ENCODE assay signal across 8 mouse cellular contexts in the genomic region with DNA sequence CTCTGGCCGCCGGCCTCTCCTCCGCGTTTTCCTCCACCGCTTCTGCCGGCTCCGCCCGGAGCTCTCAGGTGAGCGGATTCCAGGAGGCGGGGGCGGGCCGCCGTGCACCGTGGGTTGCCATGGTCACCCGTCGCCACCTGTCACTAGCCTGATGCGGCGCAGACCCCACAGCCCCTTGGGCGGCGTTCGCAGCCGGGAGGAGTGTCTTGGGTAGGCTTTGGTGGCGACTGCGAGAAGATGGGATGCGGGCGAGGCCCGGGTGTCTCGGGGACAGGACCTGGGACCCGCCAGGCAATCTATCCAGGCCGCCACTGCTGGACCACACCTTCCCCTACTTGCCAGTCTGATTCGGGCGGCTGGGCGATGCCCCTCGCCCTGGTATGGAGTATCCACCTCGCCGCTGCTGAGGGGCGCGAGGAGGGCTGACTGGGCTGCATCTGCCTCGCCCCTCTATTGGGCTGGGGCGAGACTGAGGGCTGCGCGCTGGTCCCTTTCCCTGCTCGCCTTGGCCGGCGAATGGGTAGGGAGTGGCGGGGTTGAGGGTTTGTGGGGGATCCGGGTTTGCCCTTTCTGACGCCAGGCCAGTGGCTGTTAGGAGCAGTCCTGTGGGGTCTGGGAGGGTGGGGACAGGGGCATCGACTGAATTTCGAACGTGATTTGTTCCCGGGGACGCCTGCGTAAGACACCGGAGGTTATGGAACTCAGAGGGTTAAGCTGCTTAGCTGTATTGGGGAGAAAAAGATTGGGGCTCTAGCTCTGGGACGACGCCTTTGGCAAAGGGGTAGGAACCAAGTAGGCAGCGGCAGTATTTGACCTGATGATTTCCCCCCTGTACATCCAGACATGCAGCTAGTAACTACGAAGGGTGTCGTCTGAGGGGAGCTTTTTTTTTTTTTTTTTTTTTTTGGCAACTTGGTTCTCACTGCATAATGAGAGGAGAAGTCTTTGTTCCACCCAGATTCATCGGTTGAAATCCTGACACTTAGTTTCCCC. TPM values are rescaled to one million over a fixed set of nuclear protein-coding genes. Genes with fewer than 3 reads are reported as not detected.
DNase-seq lines count a peak whose midpoint lies in the region; ATAC-seq and TF ChIP-seq lines count a peak whose summit lies in the region.

No protein-coding gene starts in this region.

- TF ChIP-seq EP300 in liver, embryonic 14.5 days (IDR thresholded peaks at IDR 0.05; ENCODE audit: low read depth) = no peak

- peak; percentile 81 for ATAC-seq in forebrain, embryonic 13.5 days
- no peak; the same call in 1 of the 2 replicates for ATAC-seq in liver, embryonic 14.5 days (ENCODE audit: insufficient read depth)

- DNase-seq in liver, adult 2 months (ENCODE audit: extremely low read depth, low read depth, low spot score) = no peak
- DNase-seq in liver = no peak
- peak; percentile 65 for DNase-seq in brain, embryonic 14.5 days (ENCODE audit: low read depth)
- DNase-seq in liver, embryonic 14.5 days (ENCODE audit: low read depth in 3 of 3, low spot score in 3 of 3) = no peak
- peak; percentile 13 for DNase-seq in splenic B cell, adult 2 months (ENCODE audit: low read depth, low spot score)
- no peak for DNase-seq in T-cell, adult 2 months (ENCODE audit: low spot score)
- no peak for DNase-seq in spleen, postnatal 36 days (ENCODE audit: low spot score in 2 of 2)

- TF ChIP-seq CTCF in liver, adult 2 months (IDR thresholded peaks at IDR 0.05; ENCODE audit: low read depth, low read length) = no peak
- no peak for TF ChIP-seq CTCF in brain, embryonic 14.5 days (IDR thresholded peaks at IDR 0.05; ENCODE audit: borderline replicate concordance, extremely low read depth, insufficient read depth, insufficient read length)
- no peak for TF ChIP-seq CTCF in liver, embryonic 14.5 days (IDR thresholded peaks at IDR 0.05; ENCODE audit: low read depth)

- peak overlapping the region; percentile 21 for H3K9ac ChIP-seq in liver, adult 2 months (ENCODE audit: low read depth, low read length)
- peak overlapping the region; percentile 94 for H3K9ac ChIP-seq in forebrain, embryonic 13.5 days
- H3K9ac ChIP-seq in liver, embryonic 14.5 days (replicated peaks) = peak overlapping the region; percentile 58

- peaks cover 6% of the 10 kb centered on the region; the same call in 1 of the 2 replicates for H3K4me1 ChIP-seq in liver, adult 2 months (ENCODE audit: control insufficient read depth, insufficient read depth, low read length)
- H3K4me1 ChIP-seq in forebrain, embryonic 13.5 days = peaks cover 18% of the 10 kb centered on the region
- peaks cover 6 to 7% of the 10 kb centered on the region in 2 experiments for H3K4me1 ChIP-seq in liver, embryonic 14.5 days (replicated peaks; ENCODE audit: control insufficient read depth in 2 of 2, insufficient read depth in 2 of 2, low read length in 1 of 2)

- H3K27ac ChIP-seq in liver, adult 2 months (replicated peaks; ENCODE audit: insufficient read depth, low read depth, low read length) = 0 out of 2 replicates have a peak overlapping the region, but pooled peaks have one; percentile 23
- H3K27ac ChIP-seq in forebrain, embryonic 13.5 days = peak overlapping the region; percentile 96
- H3K27ac ChIP-seq in liver, embryonic 14.5 days = peak overlapping the region; percentile 34; the same call in 1 of the 2 replicates

- no peaks in the 10 kb centered on the region for H3K9me3 ChIP-seq in forebrain, embryonic 13.5 days (replicated peaks)
- H3K9me3 ChIP-seq in liver, embryonic 14.5 days (ENCODE audit: control insufficient read depth, low read length) = no peaks in the 10 kb centered on the region

- H3K36me3 ChIP-seq in liver, adult 2 months (ENCODE audit: control insufficient read depth, insufficient read depth, low read length) = no peaks in the 10 kb centered on the region
- no peaks in the 10 kb centered on the region for H3K36me3 ChIP-seq in forebrain, embryonic 13.5 days (ENCODE audit: poor library complexity, severe bottlenecking)
- H3K36me3 ChIP-seq in liver, embryonic 14.5 days (replicated peaks; ENCODE audit: control insufficient read depth, insufficient read depth, low read depth) = no peaks in the 10 kb centered on the region
- no peaks in the 10 kb centered on the region for H3K36me3 ChIP-seq in splenic B cell, adult 2 months (ENCODE audit: control insufficient read depth, insufficient read depth, low read length, poor library complexity, severe bottlenecking)

- no peaks in the 10 kb centered on the region for H3K79me2 ChIP-seq in liver, adult 2 months (ENCODE audit: control insufficient read depth, insufficient read depth, low read length)

- H3K4me2 ChIP-seq in forebrain, embryonic 13.5 days = peak overlapping the region; percentile 83
- H3K4me2 ChIP-seq in liver, embryonic 14.5 days (ENCODE audit: low read depth) = peak overlapping the region; percentile 98

- H3K27me3 ChIP-seq in liver, adult 2 months (ENCODE audit: control insufficient read depth, insufficient read depth, low read length) = no peaks in the 10 kb centered on the region
- no peaks in the 10 kb centered on the region for H3K27me3 ChIP-seq in forebrain, embryonic 13.5 days
- H3K27me3 ChIP-seq in liver, embryonic 14.5 days (ENCODE audit: control insufficient read depth, insufficient read depth, low read length) = no peaks in the 10 kb centered on the region
- H3K27me3 ChIP-seq in splenic B cell, adult 2 months (ENCODE audit: control insufficient read depth, insufficient read depth, low read length, poor library complexity, severe bottlenecking) = no peaks in the 10 kb centered on the region

- 2% methylated on average over 61 of the region's 61 CpGs for WGBS in liver, adult 2 months
- under 1% methylated on average over 55 of the region's 61 CpGs for WGBS in forebrain, embryonic 13.5 days
- WGBS in liver, embryonic 14.5 days (ENCODE audit: insufficient replicate concordance) = under 1% methylated on average over 57 of the region's 61 CpGs

- no peak for TF ChIP-seq POLR2A in liver, adult 2 months (IDR thresholded peaks at IDR 0.05; ENCODE audit: extremely low read depth, insufficient read depth, low read length)
- no peak for TF ChIP-seq POLR2A in brain, embryonic 14.5 days (IDR thresholded peaks at IDR 0.05; ENCODE audit: borderline replicate concordance, extremely low read depth, insufficient read depth, insufficient read length, poor library complexity, severe bottlenecking)

- H3K4me3 ChIP-seq in liver, adult 2 months (ENCODE audit: insufficient read depth, low read depth, low read length) = peak overlapping the region; percentile 64
- H3K4me3 ChIP-seq in forebrain, embryonic 13.5 days = peak overlapping the region; percentile 95
- H3K4me3 ChIP-seq in liver, embryonic 14.5 days (ENCODE audit: insufficient read depth in 1 of 2, low read depth in 2 of 2, low read length in 2 of 2) = peak overlapping the region; percentile 74 to 77

RNA-seq across cellular contexts. Expression of gene Wdr47, which starts 0.7 kb away (rescaled TPM):
- total RNA-seq in liver, adult 2 months (2014; rRNA removed) = 1.2 and 1.7 TPM in 2 replicates
- 0.50 and 0.73 TPM in 2 replicates for polyA plus RNA-seq in liver, adult 2 months (2012; rRNA removed)
- 91.4 and 92.7 TPM in 2 replicates for polyA plus RNA-seq in brain, embryonic 14.5 days (2012; rRNA removed)
- 70.8 and 72.9 TPM in 2 replicates for polyA plus RNA-seq in forebrain, embryonic 13.5 days (2015; fragmentation: Nextera tagmentation; extraction: Ambion mirVana)
- polyA plus RNA-seq in liver, embryonic 14.5 days (2012; rRNA removed) = 1.1 and 1.3 TPM in 2 replicates
- 1.3 and 2.0 TPM in 2 replicates for polyA plus RNA-seq in liver, embryonic 14.5 days (2014; fragmentation: Nextera tagmentation; extraction: Ambion mirVana)

RNA-seq across cellular contexts. Expression of gene Taf13, which starts 20.3 kb away (rescaled TPM):
- 7.3 and 9.9 TPM in 2 replicates for total RNA-seq in liver, adult 2 months (2014; rRNA removed)
- 2.5 and 3.0 TPM in 2 replicates for polyA plus RNA-seq in liver, adult 2 months (2012; rRNA removed)
- polyA plus RNA-seq in brain, embryonic 14.5 days (2012; rRNA removed) = 24.0 and 28.0 TPM in 2 replicates
- polyA plus RNA-seq in forebrain, embryonic 13.5 days (2015; fragmentation: Nextera tagmentation; extraction: Ambion mirVana) = 57.7 and 58.4 TPM in 2 replicates
- 2.5 and 5.1 TPM in 2 replicates for polyA plus RNA-seq in liver, embryonic 14.5 days (2012; rRNA removed)
- polyA plus RNA-seq in liver, embryonic 14.5 days (2014; fragmentation: Nextera tagmentation; extraction: Ambion mirVana) = 8.8 and 9.2 TPM in 2 replicates

RNA-seq across cellular contexts. Expression of gene Tmem167b, which starts 29.6 kb away (rescaled TPM):
- total RNA-seq in liver, adult 2 months (2014; rRNA removed) = 25.0 and 25.7 TPM in 2 replicates
- polyA plus RNA-seq in liver, adult 2 months (2012; rRNA removed) = 2.7 and 3.3 TPM in 2 replicates
- polyA plus RNA-seq in brain, embryonic 14.5 days (2012; rRNA removed) = 9.1 and 18.1 TPM in 2 replicates
- 59.5 and 61.9 TPM in 2 replicates for polyA plus RNA-seq in forebrain, embryonic 13.5 days (2015; fragmentation: Nextera tagmentation; extraction: Ambion mirVana)
- polyA plus RNA-seq in liver, embryonic 14.5 days (2012; rRNA removed) = 2.8 and 3.8 TPM in 2 replicates
- polyA plus RNA-seq in liver, embryonic 14.5 days (2014; fragmentation: Nextera tagmentation; extraction: Ambion mirVana) = 12.7 and 13.1 TPM in 2 replicates

RNA-seq across cellular contexts. Expression of gene 5330417C22Rik, which starts 55.5 kb away (rescaled TPM):
- total RNA-seq in liver, adult 2 months (2014; rRNA removed) = 0.55 and 0.60 TPM in 2 replicates
- 0.20 and 0.45 TPM in 2 replicates for polyA plus RNA-seq in liver, adult 2 months (2012; rRNA removed)
- polyA plus RNA-seq in brain, embryonic 14.5 days (2012; rRNA removed) = 7.2 and 9.2 TPM in 2 replicates
- 4.3 and 6.4 TPM in 2 replicates for polyA plus RNA-seq in forebrain, embryonic 13.5 days (2015; fragmentation: Nextera tagmentation; extraction: Ambion mirVana)
- polyA plus RNA-seq in liver, embryonic 14.5 days (2012; rRNA removed) = 0.05 and 0.11 TPM in 2 replicates
- polyA plus RNA-seq in liver, embryonic 14.5 days (2014; fragmentation: Nextera tagmentation; extraction: Ambion mirVana) = 0.17 TPM in 1 of 2 replicates, not detected in the other

RNA-seq across cellular contexts. Expression of gene 1700013F07Rik, which starts 57.9 kb away (rescaled TPM):
- total RNA-seq in liver, adult 2 months (2014; rRNA removed) = not detected in 2 replicates
- polyA plus RNA-seq in liver, adult 2 months (2012; rRNA removed) = not detected in 2 replicates
- polyA plus RNA-seq in brain, embryonic 14.5 days (2012; rRNA removed) = 2.1 and 2.4 TPM in 2 replicates
- 0.92 and 1.1 TPM in 2 replicates for polyA plus RNA-seq in forebrain, embryonic 13.5 days (2015; fragmentation: Nextera tagmentation; extraction: Ambion mirVana)
- not detected in 2 replicates for polyA plus RNA-seq in liver, embryonic 14.5 days (2012; rRNA removed)
- polyA plus RNA-seq in liver, embryonic 14.5 days (2014; fragmentation: Nextera tagmentation; extraction: Ambion mirVana) = not detected in 2 replicates

Comparison
In these comparisons a context has a peak if more than half of its experiments do, and no peak if none do; other contexts are left out.
1. DNase-seq: peak in brain, embryonic 14.5 days (single experiment) and splenic B cell, adult 2 months (single experiment); none in liver, adult 2 months (single experiment), liver (single experiment), liver, embryonic 14.5 days (0 of 3), T-cell, adult 2 months (single experiment) and spleen, postnatal 36 days (0 of 2).
2. H3K27ac ChIP-seq: peak in every context shown above with its lines; median percentile 96 in forebrain, embryonic 13.5 days; 34 in liver, embryonic 14.5 days; 23 in liver, adult 2 months.
3. H3K9ac ChIP-seq: peak in every context shown above with its lines; median percentile 94 in forebrain, embryonic 13.5 days; 58 in liver, embryonic 14.5 days; 21 in liver, adult 2 months.
4. RNA of gene Wdr47, which starts 0.7 kb away (polyA plus RNA-seq): 91.4 to 92.7 TPM in brain, embryonic 14.5 days and 70.8 to 72.9 TPM in forebrain, embryonic 13.5 days; 1.1 to 2.0 TPM in liver, embryonic 14.5 days and 0.50 to 0.73 TPM in liver, adult 2 months; every median in the first group is over 10 times any median in the second.
5. Peak in every context shown above with its lines, with median percentiles within 50 percentile points of each other: H3K4me3 ChIP-seq.